Mouse (Mus musculus) thymus, adult 18-20 months (tissue): ENCODE measurements around the gene 4930444G20Rik.
"Not testable (repeated sequence)": the region's sequence is repeated elsewhere in the genome, so short reads cannot be mapped to it uniquely, and the experiment has no call there.

Source experiments
- DNase-seq, 2 experiments: peaks; one replicate each; pipeline ENCODE4 v3.0.0; 2022; ENCODE audit warnings: mixed read lengths in 2 of 2

The 4930444G20Rik gene

GRCm38 (mm10) chr10:22067979-22068378, at the start of gene 4930444G20Rik:
TSS of gene 4930444G20Rik (minus strand) at chr10:22068079.
- not testable (repeated sequence) for DNase-seq

GRCm38 (mm10) chr10:22074531-22074930, 6.7 kb upstream of the 4930444G20Rik start:
- no peak for DNase-seq

GRCm38 (mm10) chr10:22072739-22073138, 4.9 kb upstream of the 4930444G20Rik start:
- no peak for DNase-seq

- DNase-seq: no peak
Observed at GRCm38 (mm10) chr10:22070576-22070975, 2.7 kb upstream of the 4930444G20Rik start.

- DNase-seq: no peak
Observed at GRCm38 (mm10) chr10:22070168-22070567, 2.3 kb upstream of the 4930444G20Rik start.

GRCm38 (mm10) chr10:22059415-22059814, 8.5 kb downstream of the 4930444G20Rik start:
- DNase-seq: no peak

GRCm38 (mm10) chr10:22059026-22059325, 8.9 kb downstream of the 4930444G20Rik start:
- no peak for DNase-seq

GRCm38 (mm10) chr10:22058218-22059025, 9.5 kb downstream of the 4930444G20Rik start:
- peak; percentile 75 to 81 for DNase-seq

GRCm38 (mm10) chr10:22055308-22055707, 12.6 kb downstream of the 4930444G20Rik start:
- no peak for DNase-seq

- DNase-seq: peak in 1 of 2 experiments; percentile 18
Observed at GRCm38 (mm10) chr10:22036256-22036655, 31.6 kb downstream of the 4930444G20Rik start.

GRCm38 (mm10) chr10:22034303-22034702, 33.6 kb downstream of the 4930444G20Rik start:
- no peak for DNase-seq

GRCm38 (mm10) chr10:22018618-22019017, 49.3 kb downstream of the 4930444G20Rik start:
- DNase-seq: no peak

GRCm38 (mm10) chr10:22017469-22018159, 50.3 kb downstream of the 4930444G20Rik start:
- DNase-seq: no peak
